Mouse (Mus musculus) cortical plate, adult 2 months (tissue): ENCODE data around the gene Kcnh7.

Source experiments
- CTCF ChIP-seq: fragments of 200-500 bp; IDR thresholded peaks from 2 replicates; pipeline ENCODE4 v1.5.1; 2011; ENCODE audit warnings: mild to moderate bottlenecking, control low read depth, low read length; ENCODE audit not compliant: insufficient read depth; ENCODE audit errors: extremely low read depth
- POLR2A ChIP-seq: fragments of 200-500 bp; IDR thresholded peaks from 2 replicates; pipeline ENCODE4 v1.6.1; 2011; ENCODE audit warnings: mild to moderate bottlenecking, low read length, control low read depth; ENCODE audit not compliant: insufficient read depth; ENCODE audit errors: extremely low read depth

DNA sequence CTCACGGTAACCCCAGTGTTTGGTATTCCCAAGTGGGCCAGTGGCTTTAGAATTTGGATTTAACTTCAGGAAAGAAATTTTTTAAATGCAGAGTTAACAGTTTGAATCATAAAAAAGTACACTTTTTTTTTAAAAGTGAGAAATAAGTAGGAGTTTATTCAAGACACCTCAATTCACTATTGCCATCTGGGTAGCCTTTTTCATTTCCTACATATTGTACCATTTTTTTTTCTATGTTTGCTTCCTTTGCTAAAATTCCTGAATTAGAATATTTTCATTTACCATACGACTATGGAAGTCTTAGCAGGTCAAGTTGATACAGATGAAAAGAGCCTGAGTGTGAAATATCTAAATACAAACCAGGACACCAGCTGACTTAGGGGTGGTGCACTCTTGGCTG is 441.0 kb downstream of the Kcnh7 start:
- TF ChIP-seq POLR2A = no peak
- no peak for TF ChIP-seq CTCF
